Mouse (Mus musculus) midbrain, embryonic 12.5 days (tissue): ENCODE results near the gene Id1. TPM values are rescaled to one million over a fixed set of nuclear protein-coding genes. Genes with fewer than 3 reads are reported as not detected.

ENCODE experiments used
- ATAC-seq: fragments of 200-750 bp; cut with Nextera tagmentation; 2 replicates; pipeline ENCODE4 v1.8.0; 2017; ENCODE audit warnings: low read depth, moderate TSS enrichment, moderate library complexity; ENCODE audit not compliant: low FRiP score
- H3K27ac ChIP-seq: fragments of 300-500 bp; sonication (generic); replicated peaks from 2 replicates; pipeline ENCODE4 v1.5.1; 2016; ENCODE audit warnings: mild to moderate bottlenecking
- H3K27me3 ChIP-seq: fragments of 300-500 bp; sonication (generic); 2 replicates; pipeline ENCODE4 v1.6.1; 2016; ENCODE audit warnings: mild to moderate bottlenecking
- H3K36me3 ChIP-seq: fragments of 300-500 bp; sonication (generic); 2 replicates; pipeline ENCODE4 v1.6.1; 2016
- H3K4me1 ChIP-seq: fragments of 300-500 bp; sonication (generic); 2 replicates; pipeline ENCODE4 v1.6.1; 2016
- H3K4me2 ChIP-seq: fragments of 300-500 bp; sonication (generic); replicated peaks from 2 replicates; pipeline ENCODE4 v1.6.1; 2016; ENCODE audit warnings: mild to moderate bottlenecking, moderate library complexity
- H3K4me3 ChIP-seq: fragments of 300-500 bp; sonication (generic); 2 replicates; pipeline ENCODE4 v1.5.1; 2016; ENCODE audit warnings: mild to moderate bottlenecking
- H3K9ac ChIP-seq: fragments of 300-500 bp; sonication (generic); replicated peaks from 2 replicates; pipeline ENCODE4 v1.6.1; 2016; ENCODE audit warnings: mild to moderate bottlenecking, moderate library complexity
- H3K9me3 ChIP-seq: fragments of 300-500 bp; sonication (generic); 2 replicates; pipeline ENCODE4 v1.6.1; 2016; ENCODE audit warnings: mild to moderate bottlenecking
- WGBS: fragments of 180-500 bp; shearing (Covaris S2); methylation state at CpG from one replicate; pipeline ENCODE4 v1.1.7; 2016; 5-methylcytosine and 5-hydroxymethylcytosine counted together
- polyA plus RNA-seq: library from polyadenylated mRNA; unstranded; fragments of >200 nt; fragmentation: Nextera tagmentation; extraction: Ambion mirVana; gene quantifications from 2 replicates; pipeline ENCODE4 v1.2.1, GENCODE M21; 2016

The Id1 gene
- polyA plus RNA-seq, 1 experiment from 2014 or later: 69.6 TPM

DNA sequence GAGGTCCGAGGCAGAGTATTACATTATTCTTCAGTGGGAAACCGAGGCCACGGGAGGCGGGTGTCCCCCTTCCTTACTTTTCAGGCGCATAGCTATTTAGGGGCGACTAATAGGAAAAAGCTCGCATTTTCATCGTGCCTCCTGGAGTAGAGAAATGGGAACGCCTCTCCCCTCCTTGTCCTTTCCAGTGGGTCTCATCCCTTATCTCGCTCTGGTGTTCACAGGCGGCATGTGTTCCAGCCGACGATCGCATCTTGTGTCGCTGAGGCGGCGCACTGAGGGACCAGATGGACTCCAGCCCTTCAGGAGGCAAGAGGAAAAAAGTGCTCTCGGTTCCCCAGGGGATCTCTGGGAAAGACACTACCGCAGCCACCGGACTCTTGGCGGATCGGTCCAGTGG is 697 bp downstream of the Id1 start:
- Histone ChIP-seq H3K36me3 (no peaks in the 10 kb centered on the region), H3K9ac (peak overlapping the region; percentile 75), H3K4me2 (peak overlapping the region; percentile 80), H3K9me3 (no peaks in the 10 kb centered on the region), H3K4me3 (peak overlapping the region; percentile 63), H3K4me1 (peaks cover 67% of the 10 kb centered on the region), H3K27me3 (peaks cover 17% of the 10 kb centered on the region), H3K27ac (peak overlapping the region; percentile 80)
- WGBS: 0% methylated on average over 22 of the region's 22 CpGs
- no peak for ATAC-seq

DNA sequence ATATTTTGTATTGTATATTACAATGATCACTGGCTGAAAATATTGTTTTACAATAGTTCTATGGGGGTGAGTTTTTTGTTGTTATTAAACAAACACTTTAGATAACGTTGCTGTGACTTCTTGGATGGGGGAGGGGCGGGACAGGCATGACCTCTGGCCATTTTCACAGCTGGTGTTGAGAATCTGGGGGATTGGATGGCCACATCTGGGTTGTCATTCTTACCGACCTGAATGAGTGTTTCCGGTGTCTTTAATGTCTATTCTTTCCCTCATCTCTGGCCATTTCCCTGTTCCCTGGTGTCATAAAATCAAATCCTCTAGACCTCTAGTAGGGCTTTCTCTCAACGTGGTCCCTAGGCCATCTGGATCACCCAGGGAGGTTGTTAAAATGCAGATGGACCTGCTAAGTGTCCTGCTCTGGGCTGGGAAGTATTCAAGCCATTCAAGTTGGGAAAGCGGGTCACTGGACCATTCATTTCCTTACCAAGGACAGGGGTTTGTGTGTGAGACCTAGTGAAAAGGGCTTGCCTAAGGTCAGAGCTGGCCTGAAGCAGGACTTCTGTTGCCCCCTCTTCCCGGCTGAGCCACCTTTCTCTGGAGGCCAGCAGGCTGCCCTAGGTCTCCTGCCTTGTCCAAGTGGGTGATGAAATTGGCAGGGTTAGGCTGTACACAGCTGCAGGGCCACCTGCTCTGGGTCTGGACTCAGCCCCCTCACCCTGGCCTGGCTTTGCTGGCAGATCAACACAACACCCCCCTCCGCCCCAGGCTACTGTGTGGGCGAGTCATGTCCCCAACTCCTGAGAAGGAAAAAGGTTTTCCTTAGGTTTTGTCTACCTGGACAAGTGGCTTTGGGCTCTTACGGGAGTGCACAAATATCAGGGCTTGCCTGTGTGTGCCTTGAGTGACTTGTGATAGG is 1.5 kb downstream of the Id1 start:
- Histone ChIP-seq H3K9me3 (no peaks in the 10 kb centered on the region), H3K4me2 (peak overlapping the region; percentile 80), H3K4me1 (peaks cover 73% of the 10 kb centered on the region), H3K27me3 (peaks cover 17% of the 10 kb centered on the region), H3K4me3 (peak overlapping the region; percentile 63), H3K36me3 (no peaks in the 10 kb centered on the region), H3K9ac (peak overlapping the region; percentile 75), H3K27ac (peak overlapping the region; percentile 25)
- no peak for ATAC-seq
- WGBS: 13% methylated on average over 10 of the region's 10 CpGs

DNA sequence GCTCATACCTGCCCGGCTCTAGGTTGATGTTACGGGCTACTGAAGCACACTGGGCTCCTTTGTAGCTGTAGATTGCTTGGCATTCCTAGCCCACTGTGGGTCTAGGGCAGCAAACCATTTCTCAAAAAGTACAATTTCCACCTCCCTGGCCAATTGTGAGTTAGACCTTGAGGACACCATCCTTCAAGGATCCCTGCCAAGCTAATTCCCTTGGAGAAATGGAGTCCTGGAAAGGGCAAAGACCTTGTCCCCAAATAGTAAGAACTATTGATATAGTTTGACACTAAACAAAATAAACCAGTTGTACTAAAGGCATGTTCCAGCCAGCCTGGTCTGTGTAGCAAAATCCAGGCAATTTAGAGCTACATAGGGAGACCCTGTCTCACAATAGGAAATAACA is 2.3 kb downstream of the Id1 start:
- H3K4me3 ChIP-seq: peak overlapping the region; percentile 63
- peak overlapping the region; percentile 25 for H3K27ac ChIP-seq
- peaks cover 17% of the 10 kb centered on the region for H3K27me3 ChIP-seq
- H3K9me3 ChIP-seq: no peaks in the 10 kb centered on the region
- ATAC-seq: no peak
- H3K9ac ChIP-seq: peak overlapping the region; percentile 75; the same call in 1 of the 2 replicates
- 58% methylated on average over 2 of the region's 2 CpGs for WGBS
- H3K4me2 ChIP-seq: peak overlapping the region; percentile 80
- H3K4me1 ChIP-seq: peaks cover 69% of the 10 kb centered on the region
- no peaks in the 10 kb centered on the region for H3K36me3 ChIP-seq

DNA sequence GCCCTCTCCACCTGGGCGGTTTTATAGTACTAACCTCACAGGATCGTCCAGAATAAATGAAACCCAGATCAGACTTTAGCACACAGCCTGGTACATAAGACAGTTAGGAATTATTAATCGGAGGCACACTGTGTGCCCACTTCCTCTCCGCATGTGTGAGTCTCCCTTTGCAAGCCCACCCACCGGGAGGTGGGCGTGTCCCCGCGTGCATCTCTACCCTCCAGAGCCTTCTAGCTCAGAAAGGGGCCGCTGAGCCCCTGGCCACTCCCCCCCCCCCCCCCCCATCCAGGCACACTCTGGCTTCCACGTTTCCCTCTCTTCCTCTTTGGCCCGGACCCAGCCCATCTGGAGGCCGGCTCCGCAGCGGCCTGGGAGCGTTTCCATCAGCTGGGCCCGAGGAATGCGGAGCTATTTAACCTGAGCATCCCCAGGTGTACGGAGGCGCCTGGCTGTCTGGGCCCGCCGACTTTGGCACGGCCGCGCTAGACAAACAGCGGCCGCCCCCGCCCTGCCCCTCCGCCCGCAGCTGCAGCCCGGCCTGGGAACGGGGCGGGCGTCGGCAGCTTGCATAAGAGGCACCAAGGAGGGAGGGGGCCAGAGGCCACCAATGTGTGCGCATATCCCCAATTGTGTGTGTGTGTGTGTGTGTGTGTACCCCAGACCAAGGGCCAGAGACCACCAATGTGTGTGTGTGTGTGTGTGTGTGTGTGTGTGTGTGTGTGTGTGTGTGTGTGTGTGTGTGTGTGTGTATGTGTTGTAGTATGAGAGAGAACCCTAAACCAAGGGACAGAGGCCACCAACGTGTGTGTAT is 3.2 kb downstream of the Id1 start:
- H3K9ac ChIP-seq: peak overlapping the region; percentile 37
- H3K27me3 ChIP-seq: peaks cover 13% of the 10 kb centered on the region
- peak overlapping the region; percentile 80 for H3K4me2 ChIP-seq
- peak overlapping the region; percentile 42 for H3K4me3 ChIP-seq
- H3K36me3 ChIP-seq: no peaks in the 10 kb centered on the region
- peaks cover 67% of the 10 kb centered on the region for H3K4me1 ChIP-seq
- WGBS: 2% methylated on average over 34 of the region's 36 CpGs
- peak overlapping the region; percentile 68; the same call in 1 of the 2 replicates for H3K27ac ChIP-seq
- peak; percentile 13 for ATAC-seq
- H3K9me3 ChIP-seq: no peaks in the 10 kb centered on the region

DNA sequence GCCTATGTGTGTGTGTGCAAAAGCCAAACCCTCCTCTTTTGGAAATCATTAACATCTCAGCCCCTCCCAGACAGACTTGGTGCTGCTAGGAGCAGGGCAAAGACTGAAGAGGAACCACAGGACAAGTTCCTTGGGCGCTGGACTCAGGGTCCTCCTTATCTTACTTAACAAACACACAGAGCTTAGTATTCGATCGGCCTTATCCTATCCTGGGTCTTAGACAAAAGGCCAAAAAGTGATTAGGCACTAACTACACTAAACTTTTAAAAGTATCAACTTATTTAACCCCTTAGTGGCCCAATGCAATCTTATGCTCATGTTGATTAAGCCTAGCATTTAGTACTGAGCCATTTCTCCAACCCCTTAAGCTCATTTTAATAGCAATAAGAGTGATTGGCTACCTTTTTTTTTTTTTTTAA is 3.8 kb downstream of the Id1 start:
- WGBS: 18% methylated on average over 3 of the region's 3 CpGs
- no peak for ATAC-seq
- H3K4me3 ChIP-seq: no peak overlapping the region

DNA sequence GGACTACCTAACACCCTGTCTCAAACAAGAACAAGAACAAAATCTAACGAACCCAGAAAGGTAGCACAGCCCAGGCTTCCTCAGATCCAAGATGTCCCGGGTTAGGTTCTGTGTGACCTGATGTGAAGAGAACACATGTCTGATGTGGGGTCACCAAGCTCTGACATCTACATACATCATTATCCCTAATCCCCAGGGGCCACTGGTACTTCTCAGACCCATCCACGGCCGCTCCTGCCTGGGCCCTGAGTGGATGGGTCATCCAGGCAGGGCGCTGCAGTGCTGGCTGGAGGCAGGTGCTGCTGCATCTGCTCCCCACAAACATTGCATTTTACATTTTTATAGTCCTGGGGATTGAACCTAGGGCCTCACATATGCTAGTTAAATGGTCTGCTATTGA is 4.4 kb downstream of the Id1 start:
- H3K4me1 ChIP-seq: peaks cover 57% of the 10 kb centered on the region
- no peaks in the 10 kb centered on the region for H3K36me3 ChIP-seq
- WGBS: 68% methylated on average over 5 of the region's 5 CpGs
- no peak overlapping the region for H3K4me3 ChIP-seq
- H3K27ac ChIP-seq: no peak overlapping the region
- ATAC-seq: no peak
- H3K27me3 ChIP-seq: peaks cover 12% of the 10 kb centered on the region
- H3K9ac ChIP-seq: no peak overlapping the region
- no peak overlapping the region for H3K4me2 ChIP-seq
- no peaks in the 10 kb centered on the region for H3K9me3 ChIP-seq

More for the DNA sequence above, 3.8 kb downstream of the Id1 start:
- Histone ChIP-seq H3K9ac (no peak overlapping the region), H3K36me3 (no peaks in the 10 kb centered on the region), H3K9me3 (no peaks in the 10 kb centered on the region), H3K4me2 (peak overlapping the region; percentile 80), H3K27me3 (peaks cover 12% of the 10 kb centered on the region), H3K4me1 (peaks cover 60% of the 10 kb centered on the region), H3K27ac (no peak overlapping the region)

DNA sequence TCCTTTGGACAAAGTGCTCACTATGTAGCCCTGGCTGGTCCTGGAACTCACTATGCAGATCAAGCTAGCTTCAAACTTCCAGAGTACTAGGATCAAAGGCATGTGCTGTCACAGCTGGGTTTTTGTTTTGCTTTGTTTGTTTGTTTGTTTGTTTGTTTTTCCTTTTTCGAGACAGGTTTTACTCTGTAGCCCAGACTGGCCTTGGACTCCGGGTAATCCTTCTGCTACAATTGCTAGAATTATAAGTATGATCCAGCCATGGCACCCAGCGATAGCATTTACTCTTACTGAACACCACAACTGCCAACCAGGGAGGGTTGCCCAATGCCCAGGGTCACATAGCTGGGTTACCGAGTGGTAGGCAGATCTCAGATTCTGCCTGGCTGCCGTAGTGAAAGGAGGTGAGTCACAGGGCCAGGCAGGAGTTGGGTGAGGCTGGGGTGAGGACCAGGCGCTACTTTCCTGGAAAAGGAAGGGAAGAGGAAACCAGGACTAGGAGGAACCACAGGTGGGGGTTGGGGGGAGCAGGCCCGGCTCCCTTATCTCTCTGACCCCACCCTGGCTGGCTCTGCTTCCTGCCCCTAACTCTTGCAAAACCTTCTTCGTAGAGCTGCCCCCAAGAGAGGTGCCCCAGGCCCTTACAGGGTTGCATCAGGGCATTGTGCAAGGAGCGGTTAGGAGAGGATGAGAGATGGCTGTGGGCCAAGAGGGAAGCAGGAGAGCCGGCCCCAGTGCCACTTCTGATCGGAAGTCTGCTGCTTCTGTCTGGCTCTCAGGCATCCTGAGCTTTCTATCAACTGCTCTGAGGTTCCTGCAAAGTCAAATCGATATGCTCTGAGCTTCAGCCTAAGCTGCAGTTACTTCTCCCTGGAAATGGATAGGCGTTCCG is 5.3 kb downstream of the Id1 start:
- 59% methylated on average over 14 of the region's 14 CpGs for WGBS
- Histone ChIP-seq H3K4me3 (no peak overlapping the region), H3K36me3 (no peaks in the 10 kb centered on the region), H3K9ac (no peak overlapping the region), H3K27me3 (peaks cover 9% of the 10 kb centered on the region), H3K27ac (peak overlapping the region; percentile 0; the same call in 1 of the 2 replicates), H3K9me3 (no peaks in the 10 kb centered on the region), H3K4me1 (peaks cover 48% of the 10 kb centered on the region), H3K4me2 (0 out of 2 replicates have a peak overlapping the region, but pooled peaks have one; percentile 4)
- no peak for ATAC-seq

DNA sequence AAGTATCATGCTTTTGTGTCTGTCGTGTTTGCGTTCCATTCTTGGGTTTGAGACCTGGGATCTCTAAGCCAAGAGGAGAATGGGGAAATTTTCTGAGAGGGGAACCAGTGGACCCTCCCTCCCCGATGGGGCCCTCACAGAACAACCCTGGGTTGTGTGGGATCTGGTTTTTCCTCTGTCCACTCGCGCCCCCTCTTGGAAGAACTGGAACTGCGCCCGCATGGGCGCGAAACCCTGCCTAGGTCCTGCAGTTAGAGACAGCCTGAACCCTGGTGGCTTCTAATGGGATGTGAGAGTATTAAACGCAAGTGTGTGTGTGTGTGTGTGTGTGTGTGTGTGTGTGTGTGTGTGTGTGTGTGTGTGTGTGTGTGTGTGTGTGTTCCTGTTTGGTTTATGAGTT is 6.4 kb downstream of the Id1 start:
- H3K27ac ChIP-seq: no peak overlapping the region

DNA sequence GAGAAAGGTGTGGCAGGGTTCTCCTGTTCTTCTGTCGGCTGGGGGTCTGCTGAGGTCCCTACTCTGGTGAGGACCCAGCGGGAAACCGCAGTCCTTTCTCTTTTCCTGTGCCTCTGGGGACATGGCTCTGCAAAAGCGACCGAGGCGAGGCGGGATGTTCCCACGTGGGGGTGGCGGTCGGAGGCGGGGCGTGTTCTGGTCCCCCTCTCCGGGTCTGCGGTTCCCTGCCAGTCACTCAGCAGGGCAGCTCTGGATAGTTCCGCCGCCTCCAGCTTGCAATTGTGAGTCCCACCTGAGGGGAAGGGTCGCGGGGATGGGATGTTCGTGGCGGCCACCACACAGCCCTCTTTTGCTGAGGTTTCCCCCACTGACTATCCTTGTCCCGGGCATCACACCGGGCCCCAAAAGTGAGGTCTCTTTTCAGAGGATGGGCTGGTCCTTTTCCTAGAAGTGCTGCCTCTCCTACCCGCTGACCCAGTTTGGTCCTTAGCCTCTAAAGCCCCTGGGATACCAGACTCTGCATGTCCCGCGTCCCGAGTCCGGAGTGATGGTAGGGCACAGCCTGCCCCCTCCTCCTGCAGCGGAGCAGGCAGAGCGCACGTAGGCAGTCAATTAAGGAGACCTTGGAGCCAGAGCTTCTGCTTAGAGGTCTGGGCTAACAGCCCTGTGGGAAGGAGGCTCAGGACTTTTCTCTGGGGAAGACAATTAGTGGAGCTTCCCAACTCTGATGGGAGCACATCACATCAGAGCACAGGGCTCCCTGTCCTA is 18.1 kb downstream of the Id1 start, which contains the start of gene Cox4i2:
Gene Cox4i2, plus strand, starts transcription at position 230 of the 768 bp plus-strand sequence.
- WGBS: 3% methylated on average over 30 of the region's 30 CpGs
- no peaks in the 10 kb centered on the region for H3K36me3 ChIP-seq
- H3K4me3 ChIP-seq: peak within 1 kb of the TSS; percentile 20; the same call in 1 of the 2 replicates
- no peak within 1 kb of the TSS for H3K27ac ChIP-seq
- peaks cover 13% of the 10 kb centered on the region for H3K4me1 ChIP-seq
- H3K27me3 ChIP-seq: peaks cover 17% of the 10 kb centered on the region
- no peaks in the 10 kb centered on the region for H3K9me3 ChIP-seq
- peak within 1 kb of the TSS; percentile 46 for H3K4me2 ChIP-seq
- H3K9ac ChIP-seq: no peak within 1 kb of the TSS
- 0 out of 2 replicates have a peak, but pooled peaks have one; percentile 41 for ATAC-seq

More for the DNA sequence above, 6.4 kb downstream of the Id1 start:
- ATAC-seq: peak; percentile 21; the same call in 1 of the 2 replicates
- no peaks in the 10 kb centered on the region for H3K36me3 ChIP-seq
- no peaks in the 10 kb centered on the region for H3K9me3 ChIP-seq
- H3K4me1 ChIP-seq: peaks cover 39% of the 10 kb centered on the region
- no peak overlapping the region for H3K9ac ChIP-seq
- WGBS: 19% methylated on average over 10 of the region's 10 CpGs
- no peak overlapping the region for H3K4me3 ChIP-seq
- H3K27me3 ChIP-seq: peaks cover 7% of the 10 kb centered on the region
- H3K4me2 ChIP-seq: no peak overlapping the region

DNA sequence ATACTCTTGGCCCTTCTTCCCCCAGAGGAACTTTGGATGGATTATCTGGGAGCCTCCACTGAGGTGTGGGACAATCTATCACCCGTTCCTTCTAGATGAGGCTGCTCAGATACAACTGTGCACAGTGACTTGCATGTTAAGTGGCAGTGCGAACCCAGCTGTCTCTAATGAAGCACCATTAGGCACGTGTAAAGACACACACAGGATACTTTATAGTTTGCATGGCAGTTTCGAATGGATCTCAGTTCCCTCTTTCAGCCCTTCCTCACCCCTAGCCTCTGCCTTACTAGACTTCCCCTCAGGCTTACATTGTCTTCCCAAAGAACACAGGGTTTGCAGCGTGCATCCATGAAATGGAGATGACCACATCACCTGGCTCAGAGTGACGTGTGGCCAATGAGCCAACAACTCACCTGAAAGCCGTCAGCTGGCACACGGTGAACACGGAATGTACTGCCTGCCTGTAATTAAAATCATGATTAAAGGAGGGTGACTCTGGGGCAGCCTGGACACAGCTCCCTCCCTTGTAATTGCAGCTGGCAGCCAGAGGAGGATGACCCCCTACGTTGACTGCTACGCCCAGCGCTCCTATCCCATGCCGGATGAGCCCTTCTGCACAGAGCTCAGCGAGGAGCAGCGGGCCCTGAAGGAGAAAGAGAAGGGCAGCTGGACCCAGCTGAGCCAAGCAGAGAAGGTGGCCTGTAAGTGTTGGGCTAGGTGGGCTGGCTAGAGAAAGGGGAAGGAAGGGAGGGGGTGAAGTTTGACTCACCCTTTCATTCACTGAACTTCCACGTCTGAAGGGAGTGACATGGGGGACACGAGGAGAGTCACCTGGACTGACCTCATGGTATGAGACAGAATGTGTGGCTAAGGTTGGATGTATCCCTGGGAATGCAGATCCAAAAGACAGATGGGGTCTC is 20.7 kb downstream of the Id1 start:
- Histone ChIP-seq H3K4me2 (no peak overlapping the region), H3K9ac (no peak overlapping the region), H3K4me3 (no peak overlapping the region), H3K4me1 (peaks cover 13% of the 10 kb centered on the region), H3K27ac (no peak overlapping the region), H3K36me3 (no peaks in the 10 kb centered on the region), H3K27me3 (peaks cover 17% of the 10 kb centered on the region), H3K9me3 (no peaks in the 10 kb centered on the region)
- 63% methylated on average over 17 of the region's 17 CpGs for WGBS
- no peak for ATAC-seq
